Mouse (Mus musculus) heart, embryonic 11.5 days (tissue): ENCODE results near the gene Tomm20. TPM values are rescaled to one million over a fixed set of nuclear protein-coding genes. Genes with fewer than 3 reads are reported as not detected.
A peak's percentile ranks its signal among the peaks of the same experiment; 100 is the strongest.

Source experiments
- ATAC-seq: fragments of 200-750 bp; cut with Nextera tagmentation; replicated peaks from 2 replicates; pipeline ENCODE4 v1.8.0; 2017; ENCODE audit warnings: moderate library complexity; ENCODE audit not compliant: insufficient number of reproducible peaks, low FRiP score, low TSS enrichment
- H3K27ac ChIP-seq: fragments of 300-500 bp; sonication (generic); 2 replicates; pipeline ENCODE4 v1.5.1; 2014; ENCODE audit warnings: mild to moderate bottlenecking, low read depth, low read length
- H3K27me3 ChIP-seq: fragments of 300-500 bp; sonication (generic); 2 replicates; pipeline ENCODE4 v1.6.1; 2014; ENCODE audit warnings: mild to moderate bottlenecking, low read length, mixed read lengths; ENCODE audit not compliant: control insufficient read depth, insufficient read depth
- H3K36me3 ChIP-seq: fragments of 300-500 bp; sonication (generic); 2 replicates; pipeline ENCODE4 v1.6.1; 2014; ENCODE audit warnings: mild to moderate bottlenecking, low read length, moderate library complexity, mixed read lengths; ENCODE audit not compliant: control insufficient read depth, insufficient read depth
- H3K4me1 ChIP-seq: fragments of 300-500 bp; sonication (generic); 2 replicates; pipeline ENCODE4 v1.6.1; 2014; ENCODE audit warnings: low read length; ENCODE audit not compliant: control insufficient read depth, insufficient read depth
- H3K4me2 ChIP-seq: fragments of 300-500 bp; sonication (generic); 2 replicates; pipeline ENCODE4 v1.6.1; 2014; ENCODE audit warnings: mild to moderate bottlenecking, moderate library complexity
- H3K4me3 ChIP-seq: fragments of 300-500 bp; sonication (generic); 2 replicates; pipeline ENCODE4 v1.5.1; 2014; ENCODE audit warnings: low read depth, low read length
- H3K9ac ChIP-seq: fragments of 300-500 bp; sonication (generic); 2 replicates; pipeline ENCODE4 v1.6.1; 2014; ENCODE audit warnings: mild to moderate bottlenecking, low read depth, low read length, moderate library complexity
- H3K9me3 ChIP-seq: fragments of 300-500 bp; sonication (generic); replicated peaks from 2 replicates; pipeline ENCODE4 v1.6.1; 2016; ENCODE audit warnings: low read length; ENCODE audit not compliant: control insufficient read depth
- WGBS: fragments of 180-500 bp; shearing (Covaris S2); extraction: QIAGEN DNeasy Blood & Tissue Kit; methylation state at CpG from one replicate; pipeline ENCODE4 v1.1.7; 2014; ENCODE audit not compliant: insufficient replicate concordance; 5-methylcytosine and 5-hydroxymethylcytosine counted together
- polyA plus RNA-seq: library from polyadenylated mRNA; unstranded; fragments of >200 nt; fragmentation: Nextera tagmentation; extraction: Ambion mirVana; gene quantifications from 2 replicates; pipeline ENCODE4 v1.2.1, GENCODE M21; 2014

Tomm20 gene
- polyA plus RNA-seq, 1 experiment from 2014 or later, result 237 TPM

DNA sequence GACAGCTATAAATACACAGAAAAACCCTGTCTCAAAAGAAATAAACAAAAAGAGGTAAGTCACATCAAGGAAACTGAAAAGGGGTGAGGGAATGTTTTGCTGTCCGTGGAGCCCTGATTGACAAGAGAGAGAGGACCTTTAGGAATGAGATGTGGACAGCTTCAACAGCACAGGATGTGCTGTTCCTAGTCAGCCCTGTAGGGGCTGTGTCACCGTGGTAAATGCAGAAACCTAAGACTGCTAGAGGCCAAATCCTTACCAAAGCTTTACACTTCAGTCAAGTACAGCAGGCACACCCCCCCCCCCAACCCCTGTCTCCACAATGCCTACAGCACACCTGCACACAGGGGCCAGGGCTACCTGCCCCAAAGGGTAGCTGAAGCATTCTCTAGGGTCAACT lies 13.9 kb downstream of the Tomm20 start:
- Histone ChIP-seq H3K4me2 (no peak overlapping the region), H3K36me3 (peaks cover 19% of the 10 kb centered on the region), H3K9me3 (no peaks in the 10 kb centered on the region), H3K4me1 (peaks cover 9% of the 10 kb centered on the region; the same call in 1 of the 2 replicates), H3K9ac (no peak overlapping the region), H3K4me3 (no peak overlapping the region), H3K27me3 (no peaks in the 10 kb centered on the region), H3K27ac (no peak overlapping the region)
- WGBS, result 26% methylated on average over 2 of the region's 2 CpGs
- no peak for ATAC-seq

DNA sequence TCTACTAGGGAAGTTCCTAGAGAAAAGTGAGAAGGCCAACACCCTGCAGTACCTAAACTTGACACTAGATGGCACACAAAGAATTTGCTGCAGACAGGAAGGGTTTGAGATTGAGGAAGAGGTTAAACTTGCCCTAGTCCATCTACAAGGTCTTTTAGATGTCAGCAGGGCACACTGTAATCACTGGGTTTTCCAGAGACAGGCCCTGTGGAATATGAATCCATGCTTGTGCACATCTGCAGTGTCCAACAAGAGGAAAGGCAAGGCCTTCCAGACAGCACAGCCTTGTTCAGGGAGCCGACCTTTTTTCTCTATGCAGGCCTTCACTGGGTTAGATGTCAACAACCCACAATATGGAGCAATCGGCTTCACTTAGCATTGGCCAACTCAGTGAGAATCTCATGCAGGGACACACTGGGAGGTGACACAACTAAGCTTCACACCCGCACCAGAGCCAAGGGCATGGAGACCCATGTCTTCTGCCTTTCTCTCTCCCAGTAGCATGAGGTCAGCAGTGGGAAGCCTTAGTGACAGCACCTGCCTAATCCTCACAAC lies 16.0 kb downstream of the Tomm20 start:
- Histone ChIP-seq H3K9ac (no peak overlapping the region), H3K4me3 (no peak overlapping the region), H3K27ac (no peak overlapping the region), H3K9me3 (no peaks in the 10 kb centered on the region), H3K27me3 (no peaks in the 10 kb centered on the region), H3K4me1 (peaks cover 9% of the 10 kb centered on the region; the same call in 1 of the 2 replicates), H3K36me3 (peaks cover 10% of the 10 kb centered on the region; the same call in 1 of the 2 replicates), H3K4me2 (no peak overlapping the region)
- WGBS, result 70% methylated on average over 3 of the region's 3 CpGs
- ATAC-seq, result no peak

DNA sequence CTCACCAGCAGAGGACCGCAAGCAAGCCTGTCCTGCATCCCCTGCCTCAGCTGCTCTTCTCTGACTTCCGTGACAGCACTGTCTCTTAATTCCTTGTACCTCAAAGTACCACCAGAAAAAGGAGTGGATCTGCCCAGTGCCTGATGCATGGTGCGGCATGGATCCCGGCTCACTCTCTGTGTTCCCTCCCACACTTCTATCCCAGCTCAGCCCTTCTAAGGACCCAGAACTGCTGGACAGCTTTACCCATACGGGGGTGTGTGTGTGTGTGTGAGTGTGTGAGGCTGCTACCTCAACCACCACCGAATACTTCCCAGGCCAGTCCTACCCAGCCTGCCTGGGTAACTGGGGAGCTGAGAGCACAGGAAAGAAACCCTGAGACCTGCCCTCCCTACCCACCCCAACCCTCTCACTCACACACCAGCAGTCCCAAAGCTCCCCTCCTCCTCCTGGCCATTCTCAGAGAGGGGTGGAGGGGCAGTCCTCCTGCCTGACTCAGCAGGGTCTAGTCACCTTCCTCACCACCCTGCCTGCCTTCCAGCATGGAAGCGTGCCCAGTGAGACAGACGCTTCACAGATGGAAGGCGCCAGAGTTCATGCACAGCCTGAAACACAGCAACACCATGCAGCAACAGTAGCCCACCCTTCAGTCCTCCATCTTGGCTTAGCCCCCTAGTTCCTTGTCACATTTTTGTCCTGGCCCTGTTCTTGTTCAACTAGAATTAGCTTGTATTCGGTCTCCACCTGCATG lies 16.7 kb downstream of the Tomm20 start:
- no peak overlapping the region for H3K4me3 ChIP-seq
- no peaks in the 10 kb centered on the region for H3K27me3 ChIP-seq
- 85% methylated on average over 10 of the region's 10 CpGs for WGBS
- ATAC-seq, result 0 out of 2 replicates have a peak, but pooled peaks have one; percentile 25
- no peaks in the 10 kb centered on the region for H3K9me3 ChIP-seq
- peaks cover 9% of the 10 kb centered on the region; the same call in 1 of the 2 replicates for H3K36me3 ChIP-seq
- H3K27ac ChIP-seq, result no peak overlapping the region
- H3K4me1 ChIP-seq, result peaks cover 9% of the 10 kb centered on the region; the same call in 1 of the 2 replicates
- H3K4me2 ChIP-seq, result no peak overlapping the region
- H3K9ac ChIP-seq, result no peak overlapping the region

DNA sequence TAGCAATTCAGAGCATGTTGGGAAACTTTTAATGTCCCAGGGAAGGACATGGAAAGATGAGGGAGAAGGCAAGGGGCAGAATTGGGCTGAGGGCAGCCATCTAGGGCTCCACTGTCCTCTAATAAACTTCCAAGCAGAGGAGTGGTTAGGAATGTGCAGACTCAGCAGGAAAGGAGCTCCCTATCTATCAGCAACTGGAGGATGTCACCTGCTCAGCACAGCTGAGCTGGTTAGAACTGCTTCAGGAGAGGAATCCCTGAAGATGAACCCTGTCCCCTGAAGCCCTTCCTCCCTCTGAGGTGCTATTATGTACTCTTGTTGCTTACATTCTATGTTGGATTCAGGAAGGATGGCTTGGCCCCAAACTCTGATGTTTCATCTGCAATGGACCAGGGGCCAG lies 17.6 kb downstream of the Tomm20 start:
- Histone ChIP-seq H3K27ac (no peak overlapping the region), H3K4me3 (no peak overlapping the region), H3K36me3 (peaks cover 5% of the 10 kb centered on the region; the same call in 1 of the 2 replicates), H3K4me1 (peaks cover 9% of the 10 kb centered on the region; the same call in 1 of the 2 replicates), H3K9ac (no peak overlapping the region), H3K27me3 (no peaks in the 10 kb centered on the region), H3K9me3 (no peaks in the 10 kb centered on the region), H3K4me2 (no peak overlapping the region)
- ATAC-seq, result no peak

DNA sequence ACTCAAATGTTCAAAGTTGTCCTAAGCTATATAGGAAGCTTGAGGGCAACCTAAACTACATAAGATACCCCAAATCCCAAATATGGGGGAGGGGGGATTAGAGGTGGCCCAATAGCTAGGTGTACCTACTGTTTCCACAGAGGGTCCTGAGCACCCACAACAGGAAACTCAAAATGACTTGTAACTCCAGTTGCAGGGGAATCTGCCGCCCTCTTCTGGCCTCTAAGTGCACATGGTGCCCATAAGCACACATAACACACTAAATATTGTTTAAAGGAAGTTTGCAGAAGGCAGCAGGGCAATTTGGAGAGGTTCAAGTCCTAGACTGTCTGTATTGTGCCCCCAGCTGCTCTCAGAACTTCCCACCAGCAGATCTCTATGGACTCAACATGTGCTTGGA lies 18.6 kb downstream of the Tomm20 start:
- Histone ChIP-seq H3K4me2 (no peak overlapping the region), H3K4me3 (no peak overlapping the region), H3K4me1 (peaks cover 6% of the 10 kb centered on the region; the same call in 1 of the 2 replicates), H3K36me3 (0 out of 2 replicates have a peak, but pooled peaks cover 5% of the 10 kb centered on the region), H3K9me3 (no peaks in the 10 kb centered on the region), H3K27me3 (no peaks in the 10 kb centered on the region), H3K27ac (no peak overlapping the region), H3K9ac (no peak overlapping the region)
- WGBS, result 47% methylated on average over 1 of the region's 1 CpGs
- ATAC-seq, result no peak

DNA sequence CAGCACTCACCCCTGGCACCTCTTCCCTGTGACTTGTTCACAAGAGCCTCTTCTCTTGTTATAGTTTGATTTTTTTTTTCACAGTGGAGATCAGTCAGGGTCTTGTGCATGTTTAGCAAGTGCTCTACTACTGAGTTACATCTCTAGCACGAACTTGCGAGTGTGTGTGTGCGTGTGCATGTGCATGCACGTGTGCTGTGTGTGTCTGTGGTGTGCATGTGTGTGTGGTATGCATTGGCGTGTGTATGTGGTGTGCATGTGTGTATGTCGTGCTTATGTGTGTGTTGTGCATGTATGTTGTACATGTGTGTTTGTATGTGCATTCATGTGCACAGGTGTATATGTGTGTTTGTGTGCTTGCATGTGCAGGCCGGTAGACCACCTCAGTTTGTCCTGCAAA lies 22.7 kb downstream of the Tomm20 start:
- Histone ChIP-seq H3K36me3 (0 out of 2 replicates have a peak, but pooled peaks cover 3% of the 10 kb centered on the region), H3K4me1 (peaks cover 13% of the 10 kb centered on the region), H3K27me3 (no peaks in the 10 kb centered on the region), H3K9me3 (no peaks in the 10 kb centered on the region), H3K27ac (no peak overlapping the region), H3K9ac (no peak overlapping the region), H3K4me3 (no peak overlapping the region), H3K4me2 (no peak overlapping the region)
- 89% methylated on average over 7 of the region's 7 CpGs for WGBS
- ATAC-seq, result no peak

DNA sequence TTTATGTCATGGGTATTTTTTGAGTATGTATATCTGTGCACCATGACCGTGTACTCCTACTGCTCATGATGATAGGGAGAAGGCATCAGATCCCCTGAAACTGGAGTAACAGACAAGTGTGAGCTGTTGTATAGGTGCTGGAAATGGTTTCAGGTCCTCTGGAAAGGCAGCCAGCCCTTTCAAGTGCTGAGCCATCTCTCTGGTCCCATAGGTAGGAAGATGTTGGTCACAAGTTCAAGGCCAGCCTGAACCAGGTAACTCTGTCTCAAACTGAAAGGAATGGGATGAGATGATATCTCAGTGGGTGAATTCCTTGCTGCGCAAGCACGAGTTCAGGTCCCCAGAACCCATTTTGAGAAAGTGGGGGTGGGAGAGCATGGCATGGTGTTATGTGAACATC lies 24.2 kb downstream of the Tomm20 start:
- Histone ChIP-seq H3K4me3 (no peak overlapping the region), H3K27ac (no peak overlapping the region), H3K9ac (no peak overlapping the region), H3K4me1 (peaks cover 18% of the 10 kb centered on the region), H3K36me3 (0 out of 2 replicates have a peak, but pooled peaks cover 3% of the 10 kb centered on the region), H3K9me3 (no peaks in the 10 kb centered on the region), H3K4me2 (no peak overlapping the region), H3K27me3 (no peaks in the 10 kb centered on the region)
- no peak for ATAC-seq
- WGBS, result 92% methylated on average over 3 of the region's 3 CpGs

DNA sequence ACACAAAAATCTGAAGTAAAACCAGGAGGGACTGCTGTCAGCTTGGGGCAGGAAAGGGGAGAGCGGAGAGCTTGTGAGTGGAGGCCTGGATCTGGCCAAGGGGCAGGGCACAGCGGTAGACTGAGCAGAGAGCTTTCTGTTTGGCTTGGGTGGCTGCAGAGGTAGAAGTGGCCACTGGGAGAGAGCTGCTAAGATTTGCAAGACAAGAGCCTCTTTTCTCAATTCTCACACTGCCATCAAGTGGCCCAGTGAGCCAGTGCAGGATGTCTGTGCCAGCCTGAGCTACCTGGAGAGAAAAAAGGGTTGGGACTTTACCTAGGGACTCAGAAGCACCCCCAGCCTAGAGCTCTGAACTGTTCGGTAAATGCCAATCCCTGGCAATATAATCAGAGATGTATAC lies 24.8 kb downstream of the Tomm20 start:
- Histone ChIP-seq H3K9ac (0 out of 2 replicates have a peak overlapping the region, but pooled peaks have one; percentile 28), H3K27me3 (no peaks in the 10 kb centered on the region)

More for the DNA sequence above, 24.8 kb downstream of the Tomm20 start:
- Histone ChIP-seq H3K4me1 (peaks cover 18% of the 10 kb centered on the region), H3K4me2 (no peak overlapping the region; the same call in 1 of the 2 replicates), H3K4me3 (no peak overlapping the region), H3K36me3 (0 out of 2 replicates have a peak, but pooled peaks cover 3% of the 10 kb centered on the region), H3K9me3 (no peaks in the 10 kb centered on the region), H3K27ac (peak overlapping the region; percentile 59; the same call in 1 of the 2 replicates)
- no peak; the same call in 1 of the 2 replicates for ATAC-seq
- 17% methylated on average over 3 of the region's 3 CpGs for WGBS
